Mouse (Mus musculus) testis, postnatal 10 days (tissue): Measurements from ENCODE around the gene Axdnd1.
"Not testable (repeated sequence)": the region's sequence is repeated elsewhere in the genome, so short reads cannot be mapped to it uniquely, and the experiment has no call there.

ENCODE experiments used
- DNase-seq: peaks from one replicate; pipeline ENCODE4 v3.0.0; 2021; ENCODE audit warnings: low spot score

The Axdnd1 gene

GRCm38 (mm10) chr1:156437016-156437708 lies 16.2 kb upstream of the Axdnd1 start:
- no peak for DNase-seq

- DNase-seq: no peak
Measured at GRCm38 (mm10) chr1:156433497-156433896, 12.5 kb upstream of the Axdnd1 start.

- no peak for DNase-seq
Measured at GRCm38 (mm10) chr1:156432498-156432897, 11.5 kb upstream of the Axdnd1 start.

DNA sequence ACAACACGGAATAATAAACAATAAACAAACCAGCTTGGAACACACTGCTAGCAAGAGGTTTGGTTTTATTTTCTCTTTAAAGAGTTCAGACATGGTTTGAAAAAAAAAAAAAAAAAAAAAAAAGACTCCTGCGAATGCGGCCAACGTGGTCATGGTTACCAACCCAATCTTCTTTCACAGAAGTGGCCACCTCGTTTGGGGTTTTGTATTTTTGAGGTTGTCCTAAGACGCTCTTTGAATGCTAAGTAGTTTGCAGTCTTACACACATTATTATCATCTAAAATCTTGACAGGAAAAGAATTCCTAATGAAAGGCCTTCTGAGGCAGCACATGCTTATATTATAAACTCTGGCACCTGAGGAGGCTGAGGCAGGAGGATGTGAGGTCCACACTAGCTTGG lies 7.5 kb upstream of the Axdnd1 start:
- no peak for DNase-seq

DNA sequence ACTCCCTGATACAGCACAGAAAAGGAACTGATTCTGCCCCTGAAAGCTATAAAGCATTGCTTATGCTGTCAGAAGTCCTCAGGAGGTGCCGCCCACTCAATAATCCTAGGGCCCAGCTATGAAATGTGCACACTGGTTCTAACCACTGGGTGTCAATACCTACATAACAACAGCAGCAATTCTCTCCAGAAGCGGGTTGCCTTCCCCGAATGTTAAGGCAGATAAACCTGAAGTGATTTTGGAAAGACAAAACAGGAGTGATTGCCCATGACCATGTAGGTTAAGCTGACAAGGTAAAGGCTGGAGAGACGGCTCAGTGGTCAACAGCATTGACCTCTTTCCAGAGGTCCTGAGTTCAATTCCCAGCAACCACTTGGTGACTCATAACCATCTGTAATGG lies 4.8 kb upstream of the Axdnd1 start:
- no peak for DNase-seq

DNA sequence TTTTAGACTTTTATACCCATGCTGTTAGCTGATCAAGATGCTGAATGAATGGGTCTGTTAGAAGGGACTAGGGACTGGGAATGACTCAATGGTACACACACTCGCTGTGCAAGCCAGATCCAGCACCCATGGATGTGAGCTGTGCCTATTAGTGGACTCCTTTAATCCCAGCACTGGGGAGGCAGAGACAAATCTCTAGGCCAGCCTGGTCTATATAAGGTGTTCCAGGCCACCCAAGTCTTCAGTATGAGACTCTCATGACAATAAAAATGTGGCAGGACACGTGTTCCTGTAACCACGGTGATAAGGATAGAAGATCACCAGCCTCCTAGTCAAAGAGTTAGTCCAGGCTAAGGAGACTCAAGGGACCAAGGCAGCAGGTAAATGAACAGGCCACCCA lies 3.1 kb upstream of the Axdnd1 start:
- DNase-seq: no peak

DNA sequence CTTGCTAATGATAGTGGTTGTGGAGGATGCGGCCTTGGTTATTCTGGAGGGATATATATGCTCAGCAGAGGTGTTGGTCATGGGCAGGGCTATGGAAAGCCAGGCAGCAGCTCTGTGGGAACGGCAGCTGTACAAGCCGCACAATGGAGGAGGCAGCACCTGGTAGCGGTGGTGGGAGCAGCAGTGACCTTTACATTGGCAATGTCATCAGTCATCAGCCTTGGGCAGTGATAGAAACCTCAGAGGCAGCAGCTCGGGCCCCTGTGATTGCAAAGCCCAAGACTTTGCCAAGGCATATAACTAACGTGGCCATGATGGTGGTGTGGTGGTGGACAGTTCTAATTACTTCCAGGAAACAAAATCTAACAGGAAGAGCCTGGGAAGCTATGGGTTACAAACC lies 2.5 kb upstream of the Axdnd1 start:
- no peak for DNase-seq

DNA sequence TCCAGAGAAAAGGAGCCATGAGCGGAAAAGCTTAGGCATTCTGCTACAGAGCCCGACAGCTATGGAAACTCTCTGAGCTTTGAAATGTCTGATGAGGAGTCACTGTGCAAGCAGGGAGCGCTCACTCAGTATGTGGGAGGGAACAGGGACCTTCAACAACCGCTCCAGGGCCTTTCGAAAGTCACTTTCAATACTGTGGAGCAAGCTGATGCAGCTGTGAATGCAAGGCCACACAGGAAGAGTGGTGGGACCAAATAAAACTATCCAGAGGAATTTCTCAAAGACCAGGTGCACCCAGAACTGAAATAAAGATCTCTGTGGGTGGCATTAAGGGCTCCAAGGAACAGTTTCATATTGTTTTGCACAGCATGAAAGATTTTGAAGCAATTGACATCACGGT lies 1.9 kb upstream of the Axdnd1 start:
- DNase-seq: no peak

DNA sequence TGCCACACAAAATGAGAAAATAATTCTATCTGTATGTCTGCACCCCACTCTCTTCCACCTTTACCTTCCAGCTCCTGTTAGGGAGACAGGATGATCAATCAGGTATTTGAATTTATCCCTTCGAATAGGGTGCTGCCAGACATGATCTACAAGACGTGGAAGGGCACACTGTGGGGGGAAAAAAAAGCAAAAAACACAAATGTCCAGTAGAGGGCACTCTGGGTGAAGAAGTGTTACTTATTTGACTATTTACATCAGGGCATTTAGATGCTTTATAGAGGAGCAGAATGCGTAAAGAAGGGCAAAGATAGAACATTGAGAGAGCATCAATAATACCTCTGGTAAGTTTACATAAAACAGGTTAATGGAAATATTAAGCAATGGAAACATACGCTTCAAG lies 2.8 kb downstream of the Axdnd1 start:
- DNase-seq: no peak

DNA sequence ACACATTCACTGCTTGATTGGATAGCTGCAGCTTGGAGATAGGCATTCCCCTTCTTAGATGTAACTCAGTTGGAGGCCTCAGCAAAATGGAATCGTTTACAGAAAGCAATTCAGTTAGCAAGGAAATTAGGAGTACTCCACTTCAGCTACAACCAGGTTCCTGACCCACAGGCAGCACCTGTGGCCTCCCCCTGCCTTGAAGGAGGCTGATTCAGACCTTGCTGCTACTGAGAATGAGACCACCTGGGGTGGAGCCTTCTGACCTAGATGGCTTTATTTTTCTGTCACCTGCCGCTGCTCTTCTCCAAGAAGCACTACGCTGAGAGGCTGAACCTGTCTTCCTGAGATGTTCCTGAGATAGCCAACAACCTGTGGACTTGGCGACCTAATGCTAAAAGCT lies 12.4 kb downstream of the Axdnd1 start:
- DNase-seq: no peak

GRCm38 (mm10) chr1:156408004-156408403 lies 13.0 kb downstream of the Axdnd1 start:
- DNase-seq: no peak

- no peak for DNase-seq
Measured at GRCm38 (mm10) chr1:156403251-156403650, 17.7 kb downstream of the Axdnd1 start.

DNA sequence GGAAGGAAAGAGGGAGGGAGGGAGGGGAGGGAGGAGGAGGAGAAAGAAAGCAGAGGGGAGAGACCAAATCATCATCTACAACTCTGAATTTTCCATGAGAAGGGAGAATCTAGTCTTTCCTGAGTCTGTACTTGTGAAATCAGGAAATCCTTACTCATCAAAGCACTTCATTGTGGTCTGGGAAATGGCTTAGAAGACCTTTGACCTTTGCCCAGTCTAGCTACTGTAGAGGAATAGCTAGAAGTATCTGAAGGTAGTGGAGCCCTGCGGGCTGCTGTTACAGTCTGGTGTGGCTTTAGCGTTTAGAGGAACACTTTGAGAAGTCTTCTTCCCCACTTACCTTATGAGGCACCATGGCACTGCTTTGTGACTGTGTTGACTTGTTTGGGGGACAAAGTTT lies 18.5 kb downstream of the Axdnd1 start:
- DNase-seq: no peak

DNA sequence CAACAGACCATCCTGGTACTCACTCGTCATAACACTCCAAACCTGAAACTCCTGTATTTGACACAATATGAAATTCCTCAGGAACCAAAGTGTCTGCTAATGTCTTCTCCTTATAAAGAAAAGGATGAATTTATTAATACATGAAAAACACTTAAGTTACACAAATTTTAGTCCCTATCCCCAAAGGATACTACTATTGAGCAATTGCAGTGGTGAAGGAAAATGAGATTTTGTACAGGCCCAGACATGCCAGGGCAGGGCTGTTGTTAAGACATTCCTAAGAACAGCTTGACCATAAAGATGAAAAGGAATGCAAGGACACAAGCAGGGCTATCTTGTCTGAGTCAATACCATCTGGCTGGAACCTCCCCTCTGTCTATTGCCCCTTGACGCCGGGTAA lies 20.8 kb downstream of the Axdnd1 start:
- not testable (repeated sequence) for DNase-seq

- DNase-seq: no peak
Measured at GRCm38 (mm10) chr1:156393148-156393547, 27.8 kb downstream of the Axdnd1 start.

DNA sequence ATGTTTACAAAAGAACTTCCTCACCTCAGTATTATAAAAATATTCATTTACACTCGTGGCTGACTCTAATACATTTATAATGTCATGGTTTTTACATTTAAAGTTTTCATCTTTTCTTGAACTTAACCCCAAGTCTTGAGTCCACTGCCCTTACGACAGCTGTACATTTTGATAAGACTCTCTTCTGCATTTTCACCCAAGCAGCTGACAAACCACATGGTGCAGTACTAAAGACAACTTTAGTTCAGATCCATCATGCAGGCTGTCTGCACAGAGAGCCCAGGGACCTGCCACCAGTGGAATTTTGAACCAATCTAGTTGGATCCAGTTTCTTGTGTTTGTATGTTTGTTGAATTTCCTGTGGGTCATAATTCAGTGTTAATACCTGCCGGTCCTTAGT lies 34.1 kb downstream of the Axdnd1 start:
- DNase-seq: no peak

GRCm38 (mm10) chr1:156386232-156386631 lies 34.7 kb downstream of the Axdnd1 start:
- DNase-seq: no peak

GRCm38 (mm10) chr1:156381217-156381616 lies 39.7 kb downstream of the Axdnd1 start:
- DNase-seq: no peak

- no peak for DNase-seq
Measured at GRCm38 (mm10) chr1:156365740-156366139, 55.2 kb downstream of the Axdnd1 start, which contains the start of gene Gm2000. Gene Gm2000, plus strand, starts transcription at chr1:156366040.

GRCm38 (mm10) chr1:156352466-156352865 lies 68.5 kb downstream of the Axdnd1 start:
- DNase-seq: no peak

DNA sequence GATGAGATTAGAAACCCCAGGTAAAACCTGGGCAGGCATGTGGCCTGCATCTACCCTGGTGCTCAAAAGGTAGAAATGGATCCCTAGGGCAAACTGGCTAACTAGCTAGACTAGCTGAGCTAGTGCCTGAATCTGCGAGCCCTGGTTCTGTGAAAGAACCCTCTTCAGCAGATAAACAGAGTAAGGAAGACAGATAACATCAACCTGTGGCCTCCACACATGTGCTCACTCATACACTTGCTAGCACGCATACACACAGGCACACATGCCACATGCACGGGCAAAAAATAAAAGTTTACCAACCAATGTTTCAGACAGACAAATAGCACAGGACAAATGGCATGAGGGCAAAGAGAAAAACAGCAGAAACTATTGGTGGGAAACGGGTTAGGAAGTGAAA lies 70.5 kb downstream of the Axdnd1 start:
- DNase-seq: no peak

GRCm38 (mm10) chr1:156349031-156349430 lies 71.9 kb downstream of the Axdnd1 start:
- no peak for DNase-seq

DNA sequence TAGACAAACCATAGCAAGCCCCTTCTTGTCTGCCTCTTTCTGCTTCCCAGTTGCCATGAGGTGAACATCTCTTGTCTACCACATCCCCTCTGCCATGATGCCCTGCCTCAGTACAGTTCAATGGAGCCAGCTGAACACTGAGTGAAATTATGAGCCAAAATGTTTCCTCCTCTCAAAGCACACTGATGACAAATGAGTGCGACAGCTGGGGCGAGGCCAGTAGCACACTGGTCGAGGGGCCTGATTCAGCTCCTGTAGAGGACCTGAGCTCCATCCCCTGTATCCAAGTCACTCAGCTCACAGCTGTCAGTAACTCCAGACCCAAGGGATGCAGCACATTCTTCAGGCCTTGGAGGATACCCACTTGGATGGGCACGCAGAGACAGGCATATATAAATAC lies 75.3 kb downstream of the Axdnd1 start:
- DNase-seq: no peak

GRCm38 (mm10) chr1:156344433-156344832 lies 76.5 kb downstream of the Axdnd1 start:
- no peak for DNase-seq
